In genomic region chr14:120507516-120507915, GRCm38 (mm10) we compare ENCODE assay signal across 8 mouse cellular contexts. TPM values are rescaled to one million over a fixed set of nuclear protein-coding genes. Genes with fewer than 3 reads are reported as not detected.
A peak's percentile ranks its signal among the peaks of the same experiment; 100 is the strongest.
DNase-seq lines count a peak whose midpoint lies in the region; ATAC-seq and TF ChIP-seq lines count a peak whose summit lies in the region.

No protein-coding gene starts in this region.

- no peak for TF ChIP-seq CTCF in forebrain, postnatal 0 days (IDR thresholded peaks at IDR 0.05; ENCODE audit: low read depth)

- H3K9ac ChIP-seq in forebrain, postnatal 0 days, result no peak overlapping the region

- H3K27ac ChIP-seq in forebrain, postnatal 0 days (ENCODE audit: low read depth, low read length), result peak overlapping the region; percentile 40; the same call in 1 of the 2 replicates

- peak; percentile 14 to 29 for DNase-seq in heart, adult 18-20 months
- DNase-seq in heart, postnatal 25 days (ENCODE audit: low spot score), result no peak
- DNase-seq in Muller cell, postnatal 12 days (ENCODE audit: inconsistent ontology term), result peak; percentile 76
- DNase-seq in forebrain, postnatal 0 days, result peak; percentile 47
- peak; percentile 36 for DNase-seq in lung, postnatal 14 days
- no peak for DNase-seq in adrenal gland, postnatal 36 days
- DNase-seq in cerebellum, adult 9-10 months, result no peak
- DNase-seq in spleen, postnatal 4 days (ENCODE audit: low spot score in 2 of 2), result no peak

- peaks cover 4% of the 10 kb centered on the region; the same call in 1 of the 2 replicates for H3K4me1 ChIP-seq in forebrain, postnatal 0 days (ENCODE audit: insufficient read depth)

- no peak overlapping the region for H3K4me2 ChIP-seq in forebrain, postnatal 0 days (ENCODE audit: low read depth)

- WGBS in forebrain, postnatal 0 days, result 10% methylated on average over 12 of the region's 12 CpGs

- H3K36me3 ChIP-seq in forebrain, postnatal 0 days (ENCODE audit: insufficient read depth), result 0 out of 2 replicates have a peak, but pooled peaks cover 19% of the 10 kb centered on the region

- H3K27me3 ChIP-seq in forebrain, postnatal 0 days (ENCODE audit: insufficient read depth, low read length), result no peaks in the 10 kb centered on the region

- peak; percentile 76 for ATAC-seq in forebrain, postnatal 0 days

- H3K9me3 ChIP-seq in forebrain, postnatal 0 days (ENCODE audit: low read length), result no peaks in the 10 kb centered on the region

- no peak overlapping the region for H3K4me3 ChIP-seq in forebrain, postnatal 0 days (ENCODE audit: low read depth, low read length)

- intact Hi-C loops in heart, postnatal 25 days (cut with DNase I), result no loop called here

RNA-seq across cellular contexts. Expression of gene Rap2a, which starts 29.3 kb away (rescaled TPM):
- 1 to 10 TPM; 9.3 to 9.7 TPM for total RNA-seq in heart, adult 18-20 months (2021)
- 10 to 100 TPM; 12.9 to 14.0 TPM for total RNA-seq in heart, postnatal 25 days (2021)
- total RNA-seq in forebrain, postnatal 0 days (2014; rRNA removed), result 75.9 and 78.4 TPM in 2 replicates
- polyA plus RNA-seq in forebrain, postnatal 0 days (2015; fragmentation: Nextera tagmentation; extraction: Ambion mirVana), result 19.3 and 29.5 TPM in 2 replicates
- 10 to 100 TPM; 20.9 to 23.5 TPM for total RNA-seq in adrenal gland, postnatal 36 days (2021)

Comparison
In these comparisons a context has a peak if more than half of its experiments do, and no peak if none do; other contexts are left out.
1. DNase-seq: peak in heart, adult 18-20 months (2 of 2), Muller cell, postnatal 12 days (single experiment), forebrain, postnatal 0 days (single experiment) and lung, postnatal 14 days (single experiment); none in heart, postnatal 25 days (single experiment), adrenal gland, postnatal 36 days (0 of 2), cerebellum, adult 9-10 months (single experiment) and spleen, postnatal 4 days (0 of 2).